Mouse (Mus musculus): ENCODE data around the gene Slc43a3. TPM values are rescaled to one million over a fixed set of nuclear protein-coding genes. Genes with fewer than 3 reads are reported as not detected.

The Slc43a3 gene
- polyA plus RNA-seq (2015; fragmentation: Nextera tagmentation; extraction: Ambion mirVana): 57.4 and 58.0 TPM in 2 replicates

GRCm38 (mm10) chr2:84936474-84937429, at the start of gene Slc43a3:
Gene Slc43a3 (plus strand): TSS chr2:84936579.
- Histone ChIP-seq H3K4me3 (ENCODE audit: low read length) (peak within 1 kb of the TSS; percentile 59), H3K36me3 (ENCODE audit: insufficient read depth, low read length) (no peaks in the 10 kb centered on the region), H3K27me3 (ENCODE audit: insufficient read depth, low read length) (no peaks in the 10 kb centered on the region), H3K27ac (ENCODE audit: low read length) (peak within 1 kb of the TSS; percentile 90), H3K9me3 (ENCODE audit: low read length) (no peaks in the 10 kb centered on the region), H3K9ac (replicated peaks; ENCODE audit: low read length) (peak within 1 kb of the TSS; percentile 78), H3K4me2 (replicated peaks; ENCODE audit: low read depth, low read length) (peak within 1 kb of the TSS; percentile 72), H3K4me1 (ENCODE audit: insufficient read depth, low read length) (peaks cover 19% of the 10 kb centered on the region)
- WGBS: 11% methylated on average over 30 of the region's 38 CpGs
- peak; percentile 98 for ATAC-seq (ENCODE audit: low FRiP score, low TSS enrichment)

GRCm38 (mm10) chr2:84886821-84887281, 49.5 kb upstream of the Slc43a3 start:
- Histone ChIP-seq H3K27ac (ENCODE audit: low read length) (no peak overlapping the region), H3K36me3 (ENCODE audit: insufficient read depth, low read length) (no peaks in the 10 kb centered on the region), H3K27me3 (ENCODE audit: insufficient read depth, low read length) (peaks cover 67% of the 10 kb centered on the region), H3K9ac (replicated peaks; ENCODE audit: low read length) (peak overlapping the region; percentile 61), H3K4me3 (ENCODE audit: low read length) (peak overlapping the region; percentile 65), H3K4me2 (replicated peaks; ENCODE audit: low read depth, low read length) (peak overlapping the region; percentile 82), H3K4me1 (ENCODE audit: insufficient read depth, low read length) (peaks cover 47% of the 10 kb centered on the region), H3K9me3 (ENCODE audit: low read length) (no peaks in the 10 kb centered on the region)
- WGBS: under 1% methylated on average over 29 of the region's 39 CpGs
- ATAC-seq (ENCODE audit: low FRiP score, low TSS enrichment): peak; percentile 33; the same call in 1 of the 2 replicates

GRCm38 (mm10) chr2:84887411-84888271, 48.7 kb upstream of the Slc43a3 start:
- Histone ChIP-seq H3K9me3 (ENCODE audit: low read length) (no peaks in the 10 kb centered on the region), H3K27ac (ENCODE audit: low read length) (no peak overlapping the region), H3K9ac (replicated peaks; ENCODE audit: low read length) (peak overlapping the region; percentile 31; the same call in 1 of the 2 replicates), H3K4me3 (ENCODE audit: low read length) (peak overlapping the region; percentile 65), H3K4me2 (replicated peaks; ENCODE audit: low read depth, low read length) (peak overlapping the region; percentile 82), H3K27me3 (ENCODE audit: insufficient read depth, low read length) (peaks cover 64% of the 10 kb centered on the region), H3K36me3 (ENCODE audit: insufficient read depth, low read length) (no peaks in the 10 kb centered on the region), H3K4me1 (ENCODE audit: insufficient read depth, low read length) (peaks cover 44% of the 10 kb centered on the region)
- WGBS: under 1% methylated on average over 58 of the region's 58 CpGs
- ATAC-seq (ENCODE audit: low FRiP score, low TSS enrichment): peak; percentile 10; the same call in 1 of the 2 replicates

DNA sequence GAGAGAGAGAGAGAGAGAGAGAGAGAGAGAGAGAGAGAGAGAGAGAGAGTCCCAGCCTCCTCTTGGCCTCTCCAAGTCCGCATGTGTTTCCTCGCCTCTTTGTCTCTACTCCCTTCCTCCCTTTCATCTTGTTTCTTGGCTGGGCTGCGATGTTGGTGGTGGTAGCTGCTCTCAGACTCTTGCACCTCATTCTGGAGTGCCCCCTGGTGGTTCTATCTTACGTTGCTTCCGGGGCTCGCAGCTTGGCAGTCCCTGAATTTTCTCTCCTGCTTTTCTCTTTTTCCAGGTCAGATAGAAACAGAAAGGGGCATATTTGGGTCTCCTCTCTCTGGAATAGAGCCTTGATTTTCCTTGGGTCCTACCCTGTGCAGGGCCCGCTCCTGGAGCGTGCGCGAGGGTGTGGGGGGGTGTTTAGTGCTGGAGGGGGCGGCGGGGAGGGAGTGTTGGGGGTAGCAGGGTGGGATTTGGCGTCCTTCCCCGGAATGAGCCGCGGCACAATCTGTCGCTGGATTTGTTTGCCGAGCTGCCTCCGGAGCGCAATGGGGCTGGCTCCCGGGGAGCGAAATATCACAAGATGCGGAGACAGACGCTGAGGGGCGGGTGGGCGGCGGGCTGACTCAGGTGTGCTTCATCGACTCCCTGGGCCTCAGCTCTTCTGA, 47.6 kb upstream of the Slc43a3 start:
- H3K9me3 ChIP-seq (ENCODE audit: low read length): no peaks in the 10 kb centered on the region
- H3K4me3 ChIP-seq (ENCODE audit: low read length): peak overlapping the region; percentile 37
- H3K27ac ChIP-seq (ENCODE audit: low read length): no peak overlapping the region
- peaks cover 33% of the 10 kb centered on the region for H3K4me1 ChIP-seq (ENCODE audit: insufficient read depth, low read length)
- peak overlapping the region; percentile 54 for H3K4me2 ChIP-seq (replicated peaks; ENCODE audit: low read depth, low read length)
- H3K36me3 ChIP-seq (ENCODE audit: insufficient read depth, low read length): no peaks in the 10 kb centered on the region
- peaks cover 65% of the 10 kb centered on the region for H3K27me3 ChIP-seq (ENCODE audit: insufficient read depth, low read length)
- H3K9ac ChIP-seq (replicated peaks; ENCODE audit: low read length): peak overlapping the region; percentile 19; the same call in 1 of the 2 replicates
- WGBS: 2% methylated on average over 28 of the region's 28 CpGs
- ATAC-seq (ENCODE audit: low FRiP score, low TSS enrichment): no peak

GRCm38 (mm10) chr2:84889316-84890044, 46.9 kb upstream of the Slc43a3 start:
- Histone ChIP-seq H3K36me3 (ENCODE audit: insufficient read depth, low read length) (no peaks in the 10 kb centered on the region), H3K4me3 (ENCODE audit: low read length) (peak overlapping the region; percentile 37), H3K4me2 (replicated peaks; ENCODE audit: low read depth, low read length) (peak overlapping the region; percentile 54), H3K4me1 (ENCODE audit: insufficient read depth, low read length) (peaks cover 33% of the 10 kb centered on the region), H3K27ac (ENCODE audit: low read length) (no peak overlapping the region), H3K9me3 (ENCODE audit: low read length) (no peaks in the 10 kb centered on the region), H3K27me3 (ENCODE audit: insufficient read depth, low read length) (peaks cover 58% of the 10 kb centered on the region), H3K9ac (replicated peaks; ENCODE audit: low read length) (peak overlapping the region; percentile 19; the same call in 1 of the 2 replicates)
- no peak for ATAC-seq (ENCODE audit: low FRiP score, low TSS enrichment)
- 14% methylated on average over 14 of the region's 14 CpGs for WGBS

DNA sequence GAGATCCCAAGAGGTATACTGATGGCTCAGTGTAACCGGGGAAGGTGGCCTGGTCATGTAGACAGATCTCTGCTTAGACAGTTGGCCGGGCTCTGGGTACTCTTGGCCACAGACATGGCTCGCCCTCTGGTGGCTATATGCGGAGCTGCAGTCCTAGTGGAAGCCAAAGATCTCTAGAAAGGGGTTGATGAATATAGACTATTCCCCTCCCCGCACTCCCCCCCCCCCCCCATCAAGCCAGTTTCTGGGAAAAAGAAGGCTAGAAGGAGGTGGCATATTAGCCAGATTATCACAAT, 46.4 kb upstream of the Slc43a3 start:
- Histone ChIP-seq H3K9ac (replicated peaks; ENCODE audit: low read length) (no peak overlapping the region), H3K4me3 (ENCODE audit: low read length) (no peak overlapping the region), H3K36me3 (ENCODE audit: insufficient read depth, low read length) (no peaks in the 10 kb centered on the region), H3K9me3 (ENCODE audit: low read length) (no peaks in the 10 kb centered on the region), H3K27me3 (ENCODE audit: insufficient read depth, low read length) (peaks cover 53% of the 10 kb centered on the region), H3K4me2 (replicated peaks; ENCODE audit: low read depth, low read length) (0 out of 2 replicates have a peak overlapping the region, but pooled peaks have one; percentile 10), H3K27ac (ENCODE audit: low read length) (no peak overlapping the region), H3K4me1 (ENCODE audit: insufficient read depth, low read length) (peaks cover 33% of the 10 kb centered on the region)
- peak; percentile 46 for ATAC-seq (ENCODE audit: low FRiP score, low TSS enrichment)
- 0% methylated on average over 5 of the region's 5 CpGs for WGBS

GRCm38 (mm10) chr2:84893359-84893758, 43.0 kb upstream of the Slc43a3 start:
- H3K9ac ChIP-seq (replicated peaks; ENCODE audit: low read length): no peak overlapping the region
- peaks cover 10% of the 10 kb centered on the region for H3K4me1 ChIP-seq (ENCODE audit: insufficient read depth, low read length)
- 58% methylated on average over 6 of the region's 6 CpGs for WGBS
- H3K9me3 ChIP-seq (ENCODE audit: low read length): no peaks in the 10 kb centered on the region
- ATAC-seq (ENCODE audit: low FRiP score, low TSS enrichment): no peak
- no peaks in the 10 kb centered on the region for H3K36me3 ChIP-seq (ENCODE audit: insufficient read depth, low read length)
- no peak overlapping the region for H3K4me3 ChIP-seq (ENCODE audit: low read length)
- H3K4me2 ChIP-seq (replicated peaks; ENCODE audit: low read depth, low read length): no peak overlapping the region
- no peak overlapping the region for H3K27ac ChIP-seq (ENCODE audit: low read length)
- H3K27me3 ChIP-seq (ENCODE audit: insufficient read depth, low read length): peaks cover 21% of the 10 kb centered on the region

DNA sequence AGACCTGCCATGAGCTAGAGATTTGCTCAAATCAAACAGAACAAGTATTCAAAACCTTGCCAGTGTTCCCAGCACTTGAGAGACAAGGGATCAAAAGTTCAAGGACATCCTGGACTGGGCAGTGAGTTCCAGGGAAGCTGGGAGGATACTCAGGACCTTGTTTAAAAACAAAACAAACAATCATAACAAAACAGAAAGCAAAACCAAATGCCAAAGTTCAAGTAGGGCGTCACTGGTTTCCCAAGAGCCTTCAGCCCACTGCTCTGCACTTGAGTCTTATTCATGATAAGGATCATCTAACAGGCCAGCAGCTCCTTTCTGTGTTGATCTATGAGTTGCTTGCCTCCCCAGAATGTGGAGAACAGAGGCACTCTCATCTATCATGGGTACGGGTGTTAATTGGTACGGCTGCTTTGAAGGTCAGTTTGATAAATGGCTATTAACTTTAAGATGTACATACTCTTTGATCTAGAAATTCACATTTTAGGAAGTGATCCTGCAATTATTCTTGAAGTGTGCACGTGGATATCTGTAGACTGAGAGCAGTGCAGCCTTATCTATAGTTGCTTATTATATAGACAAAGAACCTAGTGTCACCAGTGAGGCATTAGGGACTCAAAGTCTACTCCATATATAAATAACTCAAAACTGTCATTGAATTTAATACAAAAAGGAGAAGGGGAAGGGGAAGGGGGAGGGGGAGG, 40.7 kb upstream of the Slc43a3 start:
- H3K4me2 ChIP-seq (replicated peaks; ENCODE audit: low read depth, low read length): no peak overlapping the region
- WGBS: 33% methylated on average over 4 of the region's 4 CpGs
- H3K4me1 ChIP-seq (ENCODE audit: insufficient read depth, low read length): no peaks in the 10 kb centered on the region
- no peak overlapping the region for H3K9ac ChIP-seq (replicated peaks; ENCODE audit: low read length)
- no peak overlapping the region for H3K4me3 ChIP-seq (ENCODE audit: low read length)
- no peak; the same call in 1 of the 2 replicates for ATAC-seq (ENCODE audit: low FRiP score, low TSS enrichment)
- peaks cover 6% of the 10 kb centered on the region; the same call in 1 of the 2 replicates for H3K27me3 ChIP-seq (ENCODE audit: insufficient read depth, low read length)
- H3K36me3 ChIP-seq (ENCODE audit: insufficient read depth, low read length): no peaks in the 10 kb centered on the region
- no peaks in the 10 kb centered on the region for H3K9me3 ChIP-seq (ENCODE audit: low read length)
- H3K27ac ChIP-seq (ENCODE audit: low read length): no peak overlapping the region

Data from kidney, embryonic 16.5 days (tissue).